Mouse (Mus musculus) kidney, embryonic 14.5 days (tissue): ENCODE measurements around the gene Phykpl. TPM values are rescaled to one million over a fixed set of nuclear protein-coding genes. Genes with fewer than 3 reads are reported as not detected.
A peak's percentile ranks its signal among the peaks of the same experiment; 100 is the strongest.

ENCODE experiments used
- ATAC-seq: fragments of 200-750 bp; cut with Nextera tagmentation; 2 replicates; pipeline ENCODE4 v1.8.0; 2017; ENCODE audit warnings: moderate number of reproducible peaks, mild to moderate bottlenecking, moderate TSS enrichment, moderate library complexity; ENCODE audit not compliant: low FRiP score, low TSS enrichment
- H3K27ac ChIP-seq: fragments of 300-500 bp; sonication (generic); 2 replicates; pipeline ENCODE4 v1.5.1; 2014; ENCODE audit warnings: low read depth, mild to moderate bottlenecking, low read length, moderate library complexity, mixed read lengths
- H3K27me3 ChIP-seq: fragments of 300-500 bp; sonication (generic); 2 replicates; pipeline ENCODE4 v1.6.1; 2014; ENCODE audit warnings: mild to moderate bottlenecking, low read length; ENCODE audit not compliant: control insufficient read depth, insufficient read depth
- H3K36me3 ChIP-seq: fragments of 300-500 bp; sonication (generic); 2 replicates; pipeline ENCODE4 v1.6.1; 2014; ENCODE audit warnings: low read length, mixed read lengths; ENCODE audit not compliant: control insufficient read depth, insufficient read depth
- H3K4me1 ChIP-seq: fragments of 300-500 bp; sonication (generic); 2 replicates; pipeline ENCODE4 v1.6.1; 2014; ENCODE audit warnings: low read length, mixed read lengths; ENCODE audit not compliant: control insufficient read depth, insufficient read depth
- H3K4me2 ChIP-seq: fragments of 300-500 bp; sonication (generic); replicated peaks from 2 replicates; pipeline ENCODE4 v1.6.1; 2014; ENCODE audit warnings: low read depth, mild to moderate bottlenecking, low read length
- H3K4me3 ChIP-seq: fragments of 300-500 bp; sonication (generic); 2 replicates; pipeline ENCODE4 v1.5.1; 2014; ENCODE audit warnings: mild to moderate bottlenecking, low read length
- H3K9ac ChIP-seq: fragments of 300-500 bp; sonication (generic); 2 replicates; pipeline ENCODE4 v1.6.1; 2014; ENCODE audit warnings: low read depth, mild to moderate bottlenecking, low read length, moderate library complexity
- H3K9me3 ChIP-seq: fragments of 300-500 bp; sonication (generic); 2 replicates; pipeline ENCODE4 v1.6.1; 2016; ENCODE audit warnings: low read length; ENCODE audit not compliant: control insufficient read depth
- WGBS: fragments of 180-500 bp; shearing (Covaris S2); extraction: QIAGEN DNeasy Blood & Tissue Kit; methylation state at CpG from one replicate; pipeline ENCODE4 v1.1.7; 2014; 5-methylcytosine and 5-hydroxymethylcytosine counted together
- polyA plus RNA-seq: library from polyadenylated mRNA; unstranded; fragments of >200 nt; fragmentation: Nextera tagmentation; extraction: Ambion mirVana; gene quantifications from 2 replicates; pipeline ENCODE4 v1.2.1, GENCODE M21; 2014

Gene Phykpl
- polyA plus RNA-seq, 1 experiment from 2014 or later, result 23.2 TPM

GRCm38 (mm10) chr11:51577587-51577986 lies 7.0 kb upstream of the Phykpl start:
- Histone ChIP-seq H3K4me2 (no peak overlapping the region), H3K9ac (no peak overlapping the region), H3K36me3 (no peaks in the 10 kb centered on the region), H3K27ac (no peak overlapping the region), H3K27me3 (no peaks in the 10 kb centered on the region), H3K9me3 (no peaks in the 10 kb centered on the region), H3K4me3 (no peak overlapping the region), H3K4me1 (no peaks in the 10 kb centered on the region)
- 72% methylated on average over 7 of the region's 7 CpGs for WGBS
- ATAC-seq, result no peak

- no peak overlapping the region for H3K4me3 ChIP-seq
- H3K36me3 ChIP-seq, result no peaks in the 10 kb centered on the region
- no peak for ATAC-seq
- 80% methylated on average over 4 of the region's 4 CpGs for WGBS
- H3K9ac ChIP-seq, result no peak overlapping the region
- H3K27me3 ChIP-seq, result no peaks in the 10 kb centered on the region
- H3K4me2 ChIP-seq, result no peak overlapping the region
- no peaks in the 10 kb centered on the region for H3K9me3 ChIP-seq
- peaks cover 7% of the 10 kb centered on the region; the same call in 1 of the 2 replicates for H3K4me1 ChIP-seq
- no peak overlapping the region for H3K27ac ChIP-seq
Measured at GRCm38 (mm10) chr11:51579024-51579423, 5.5 kb upstream of the Phykpl start.

DNA sequence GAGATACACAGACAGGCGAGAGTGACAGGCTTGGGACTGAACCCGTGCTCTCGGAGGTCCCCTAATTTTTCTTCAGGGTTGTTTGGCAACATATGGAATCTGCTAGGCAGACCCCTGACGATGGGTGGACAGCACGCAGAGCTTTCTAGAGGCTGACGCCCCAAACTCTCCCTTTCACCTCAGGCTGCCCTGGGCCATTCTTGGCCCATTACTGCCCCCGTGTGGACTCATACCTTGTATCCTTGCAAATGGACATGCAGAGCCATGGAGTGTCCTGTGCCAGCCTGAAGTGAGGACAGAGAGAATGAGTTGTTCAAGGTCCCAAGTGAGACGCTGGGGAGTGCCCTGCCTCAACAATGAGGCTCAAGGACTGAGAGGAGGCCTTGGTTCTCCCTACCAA lies 1.8 kb upstream of the Phykpl start:
- H3K27ac ChIP-seq, result no peak overlapping the region
- no peak overlapping the region for H3K4me2 ChIP-seq
- 23% methylated on average over 8 of the region's 8 CpGs for WGBS
- no peaks in the 10 kb centered on the region for H3K27me3 ChIP-seq
- H3K4me1 ChIP-seq, result peaks cover 8% of the 10 kb centered on the region; the same call in 1 of the 2 replicates
- H3K36me3 ChIP-seq, result peaks cover 15% of the 10 kb centered on the region
- no peak overlapping the region for H3K9ac ChIP-seq
- ATAC-seq, result no peak
- H3K9me3 ChIP-seq, result no peaks in the 10 kb centered on the region
- no peak overlapping the region for H3K4me3 ChIP-seq

DNA sequence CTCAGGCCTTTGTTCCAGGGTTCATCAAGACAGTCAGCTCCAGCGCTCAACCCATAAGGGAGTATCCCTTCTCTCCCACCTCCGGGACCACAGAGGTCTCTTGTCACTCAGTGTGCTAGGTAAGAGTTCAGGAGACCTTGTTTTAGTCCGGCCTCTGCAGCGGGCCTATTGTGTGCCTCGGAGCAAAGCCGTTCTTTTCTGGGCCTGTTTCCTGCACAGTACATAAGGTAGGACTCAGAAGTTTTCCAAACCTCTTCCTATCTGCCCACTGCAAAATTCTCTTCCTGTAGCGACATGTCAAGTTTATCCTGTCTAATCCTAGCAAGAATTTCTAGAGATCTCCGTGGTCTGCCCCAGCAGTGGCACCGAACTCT lies 513 bp upstream of the Phykpl start:
- Histone ChIP-seq H3K9ac (peak overlapping the region; percentile 81), H3K4me2 (peak overlapping the region; percentile 84), H3K36me3 (peaks cover 27% of the 10 kb centered on the region), H3K4me3 (peak overlapping the region; percentile 79), H3K27me3 (no peaks in the 10 kb centered on the region), H3K4me1 (peaks cover 8% of the 10 kb centered on the region; the same call in 1 of the 2 replicates), H3K9me3 (no peaks in the 10 kb centered on the region), H3K27ac (peak overlapping the region; percentile 90)
- peak; percentile 5 for ATAC-seq
- WGBS, result 14% methylated on average over 9 of the region's 9 CpGs

DNA sequence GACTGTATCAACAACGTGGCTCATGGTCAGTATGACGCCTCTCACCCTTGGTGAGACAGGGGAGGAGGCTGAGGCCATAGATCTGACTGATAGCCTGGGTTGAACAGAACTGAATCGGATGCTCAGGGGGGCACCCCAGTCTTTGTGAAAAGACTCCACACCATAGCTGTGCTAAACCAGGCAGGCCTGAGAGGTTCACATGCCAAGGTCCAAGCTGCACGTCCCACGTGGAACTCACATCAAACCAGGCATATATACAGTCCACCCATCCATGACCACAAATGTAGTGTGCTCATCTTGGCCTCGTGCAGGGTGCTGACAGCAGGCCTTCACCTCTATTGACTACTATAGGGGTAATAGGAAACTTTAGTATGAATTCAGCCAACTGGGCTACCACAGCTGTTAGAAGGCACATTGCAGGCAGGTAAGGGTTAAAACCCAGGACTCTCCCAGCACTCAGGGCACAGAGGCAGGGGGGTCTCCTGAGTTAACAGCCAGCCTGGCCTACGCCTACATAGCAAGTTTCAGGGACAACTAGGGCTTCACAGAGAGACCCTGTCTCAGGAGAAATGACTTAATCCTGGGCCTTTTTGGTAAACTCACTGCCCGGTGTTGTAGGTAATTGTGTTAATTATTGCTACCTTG lies 1.2 kb downstream of the Phykpl start:
- H3K4me1 ChIP-seq, result peaks cover 8% of the 10 kb centered on the region; the same call in 1 of the 2 replicates
- peaks cover 41% of the 10 kb centered on the region for H3K36me3 ChIP-seq
- no peaks in the 10 kb centered on the region for H3K9me3 ChIP-seq
- no peak for ATAC-seq
- peak overlapping the region; percentile 90 for H3K27ac ChIP-seq
- peak overlapping the region; percentile 81 for H3K9ac ChIP-seq
- peak overlapping the region; percentile 84 for H3K4me2 ChIP-seq
- H3K27me3 ChIP-seq, result no peaks in the 10 kb centered on the region
- WGBS, result 53% methylated on average over 8 of the region's 8 CpGs
- peak overlapping the region; percentile 79 for H3K4me3 ChIP-seq

DNA sequence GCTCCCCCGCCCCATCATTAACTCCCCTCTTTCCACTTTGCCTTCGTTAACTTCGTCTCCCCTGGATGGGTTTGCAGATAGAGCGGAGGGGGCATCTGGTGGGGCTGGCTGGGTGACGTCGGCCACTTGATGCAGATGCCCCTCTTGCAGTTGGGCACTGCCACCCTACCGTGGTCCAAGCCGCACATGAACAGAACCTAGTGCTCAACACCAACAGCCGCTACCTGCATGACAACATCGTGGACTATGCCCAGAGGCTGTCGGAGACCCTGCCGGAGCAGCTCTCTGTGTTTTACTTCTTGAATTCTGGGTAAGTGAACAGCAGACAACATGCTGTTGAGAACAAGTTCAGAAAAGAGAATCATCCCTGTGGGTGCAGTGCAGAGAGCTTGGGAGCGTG lies 1.9 kb downstream of the Phykpl start:
- Histone ChIP-seq H3K27ac (no peak overlapping the region), H3K9ac (no peak overlapping the region), H3K27me3 (no peaks in the 10 kb centered on the region), H3K9me3 (no peaks in the 10 kb centered on the region), H3K4me1 (peaks cover 8% of the 10 kb centered on the region; the same call in 1 of the 2 replicates), H3K36me3 (peaks cover 47% of the 10 kb centered on the region), H3K4me2 (no peak overlapping the region), H3K4me3 (no peak overlapping the region)
- 95% methylated on average over 13 of the region's 13 CpGs for WGBS
- no peak for ATAC-seq

DNA sequence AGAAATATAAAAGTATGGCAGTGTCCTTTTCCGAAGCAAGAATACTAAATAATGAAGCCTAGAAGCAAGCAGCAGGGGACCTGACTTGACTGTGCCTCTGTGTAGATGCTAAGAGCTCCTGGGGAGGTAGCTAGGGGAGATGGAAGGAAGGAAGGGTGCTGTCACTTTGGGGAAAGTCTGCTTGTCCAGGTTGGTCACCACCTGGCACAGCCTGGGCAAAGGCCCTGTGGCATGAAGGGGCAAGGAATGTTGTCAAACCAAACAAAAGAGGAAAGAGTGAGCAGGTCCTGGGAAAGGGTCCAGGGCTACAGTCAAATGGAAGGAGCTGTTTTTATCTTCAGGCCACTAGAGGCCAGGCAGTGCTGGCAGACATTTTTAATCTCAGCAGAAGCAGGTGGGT lies 2.5 kb downstream of the Phykpl start:
- H3K4me1 ChIP-seq, result peaks cover 8% of the 10 kb centered on the region; the same call in 1 of the 2 replicates
- no peak overlapping the region for H3K27ac ChIP-seq
- no peak for ATAC-seq
- H3K4me3 ChIP-seq, result no peak overlapping the region
- H3K9ac ChIP-seq, result no peak overlapping the region; the same call in 1 of the 2 replicates
- H3K9me3 ChIP-seq, result no peaks in the 10 kb centered on the region
- WGBS, result 97% methylated on average over 1 of the region's 1 CpGs
- H3K4me2 ChIP-seq, result no peak overlapping the region
- H3K36me3 ChIP-seq, result peaks cover 53% of the 10 kb centered on the region
- no peaks in the 10 kb centered on the region for H3K27me3 ChIP-seq

DNA sequence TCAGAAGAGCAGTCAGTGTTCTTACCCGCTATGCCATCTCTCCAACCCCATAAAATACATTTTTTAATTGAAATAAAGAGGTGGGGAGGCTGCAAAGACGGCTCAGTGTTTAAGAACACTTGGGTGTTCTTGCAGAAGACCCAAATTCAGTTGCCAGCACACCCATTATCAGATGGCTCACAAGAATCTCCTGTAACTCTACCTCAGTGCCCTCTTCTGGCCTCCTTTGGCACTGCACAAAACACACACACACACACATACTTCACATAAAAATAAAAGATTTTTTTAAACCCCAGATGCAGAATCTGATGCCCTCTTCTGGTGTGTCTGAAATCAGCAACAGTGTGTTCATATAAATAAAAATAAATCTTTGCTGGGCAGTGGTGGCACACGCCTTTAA lies 4.3 kb downstream of the Phykpl start:
- 97% methylated on average over 3 of the region's 3 CpGs for WGBS
- Histone ChIP-seq H3K36me3 (peaks cover 70% of the 10 kb centered on the region), H3K9ac (no peak overlapping the region), H3K27me3 (no peaks in the 10 kb centered on the region), H3K27ac (no peak overlapping the region), H3K4me3 (no peak overlapping the region), H3K9me3 (no peaks in the 10 kb centered on the region), H3K4me1 (peaks cover 3% of the 10 kb centered on the region; the same call in 1 of the 2 replicates), H3K4me2 (no peak overlapping the region)
- no peak for ATAC-seq

DNA sequence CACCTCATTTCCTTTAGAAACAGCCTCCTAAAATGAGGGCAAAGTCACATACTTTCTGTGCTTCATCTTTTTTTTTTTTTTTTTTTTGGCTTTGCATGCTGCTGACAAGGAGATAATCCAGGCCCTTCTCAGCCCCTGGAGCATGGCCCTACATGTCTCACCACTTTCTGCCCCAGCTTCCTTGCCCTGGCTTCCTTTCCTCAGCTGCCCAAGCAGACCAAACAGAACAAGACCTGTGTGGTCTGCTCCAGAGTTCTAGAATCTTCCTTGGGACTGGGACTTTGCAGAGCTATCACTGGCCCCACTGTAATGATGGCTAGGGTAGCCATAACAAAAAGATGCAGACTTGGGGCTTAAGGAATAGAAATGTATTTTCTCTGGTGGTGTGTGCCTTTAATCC lies 5.4 kb downstream of the Phykpl start:
- no peak overlapping the region for H3K27ac ChIP-seq
- ATAC-seq, result no peak
- H3K36me3 ChIP-seq, result peaks cover 79% of the 10 kb centered on the region
- no peak overlapping the region for H3K4me3 ChIP-seq
- H3K4me2 ChIP-seq, result no peak overlapping the region
- no peaks in the 10 kb centered on the region for H3K27me3 ChIP-seq
- H3K9ac ChIP-seq, result no peak overlapping the region
- H3K9me3 ChIP-seq, result no peaks in the 10 kb centered on the region
- no peaks in the 10 kb centered on the region; the same call in 1 of the 2 replicates for H3K4me1 ChIP-seq
